In the genomic region with DNA sequence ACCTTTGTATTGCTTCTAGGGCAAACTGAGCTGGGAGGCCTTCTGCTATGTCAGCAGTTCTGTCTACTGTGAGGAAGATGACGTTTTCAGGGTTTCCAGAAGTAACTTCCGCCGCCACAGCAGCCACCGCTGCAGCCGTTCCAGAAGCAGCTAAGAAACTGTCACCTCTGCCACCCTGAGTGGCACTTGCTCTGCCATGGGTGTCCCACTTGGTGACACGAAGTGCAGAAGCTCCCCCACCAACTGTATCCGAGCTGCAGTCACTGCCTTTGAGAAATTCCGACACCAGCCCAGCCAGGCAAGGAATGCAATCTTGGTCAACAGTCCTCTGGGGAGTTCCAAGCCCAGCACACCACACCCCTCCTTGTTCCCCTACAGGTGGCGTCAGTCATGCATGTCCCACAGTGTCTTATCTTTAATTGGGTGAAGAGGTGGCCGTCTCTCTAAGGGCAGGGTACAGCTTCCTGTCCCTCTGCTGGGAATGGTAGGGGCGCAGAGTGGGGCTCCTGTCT, we compare ENCODE assay signal across 10 mouse cellular contexts. TPM values are rescaled to one million over a fixed set of nuclear protein-coding genes. Genes with fewer than 3 reads are reported as not detected.
DNase-seq lines count a peak whose midpoint lies in the region; ATAC-seq lines count a peak whose summit lies in the region.
"Had no signal": no experiment of that assay in that cellular context is flagged by ENCODE, and none has a peak within 500 bp of the region (broad histone marks: within the 10 kb centered on the region; RNA-seq: fewer than 3 reads in every experiment).

No protein-coding gene starts in this region.

- no peak overlapping the region for H3K4me3 ChIP-seq in kidney, embryonic 15.5 days (replicated peaks)
- no peak overlapping the region for H3K4me3 ChIP-seq in embryonic facial prominence, embryonic 14.5 days (ENCODE audit: low read depth, low read length)
- no peak overlapping the region for H3K4me3 ChIP-seq in limb, embryonic 10.5 days
- H3K4me3 ChIP-seq: hindbrain, embryonic 15.5 days had no signal

- ATAC-seq in kidney, embryonic 15.5 days (replicated peaks; ENCODE audit: low FRiP score) = peak; percentile 66; the same call in 1 of the 2 replicates
- ATAC-seq in embryonic facial prominence, embryonic 14.5 days (ENCODE audit: low read depth) = peak; percentile 47; the same call in 1 of the 2 replicates

- no peaks in the 10 kb centered on the region for H3K36me3 ChIP-seq in kidney, embryonic 15.5 days
- H3K36me3 ChIP-seq in embryonic facial prominence, embryonic 14.5 days (ENCODE audit: control insufficient read depth, insufficient read depth, low read length) = no peaks in the 10 kb centered on the region
- no peaks in the 10 kb centered on the region for H3K36me3 ChIP-seq in limb, embryonic 10.5 days
- H3K36me3 ChIP-seq: hindbrain, embryonic 15.5 days had no signal

- WGBS in kidney, embryonic 15.5 days = 24% methylated on average over 11 of the region's 11 CpGs
- WGBS in embryonic facial prominence, embryonic 14.5 days = 33% methylated on average over 11 of the region's 11 CpGs
- 53% methylated on average over 11 of the region's 11 CpGs for WGBS in limb, embryonic 10.5 days

- H3K9ac ChIP-seq in kidney, embryonic 15.5 days = no peak overlapping the region
- no peak overlapping the region for H3K9ac ChIP-seq in embryonic facial prominence, embryonic 14.5 days (ENCODE audit: low read depth, low read length)
- H3K9ac ChIP-seq: hindbrain, embryonic 15.5 days had no signal

- H3K9me3 ChIP-seq in kidney, embryonic 15.5 days (replicated peaks) = no peaks in the 10 kb centered on the region
- no peaks in the 10 kb centered on the region for H3K9me3 ChIP-seq in embryonic facial prominence, embryonic 14.5 days (ENCODE audit: control insufficient read depth, low read length)
- H3K9me3 ChIP-seq in limb, embryonic 10.5 days (replicated peaks) = no peaks in the 10 kb centered on the region
- H3K9me3 ChIP-seq: hindbrain, embryonic 15.5 days had no signal

- DNase-seq in kidney, adult 18-20 months = no peak
- no peak for DNase-seq in embryonic facial prominence, embryonic 14.5 days (ENCODE audit: low spot score)
- peak; percentile 28 for DNase-seq in limb, embryonic 10.5 days (ENCODE audit: low spot score)
- DNase-seq in thymus, postnatal 0 days (ENCODE audit: low spot score) = peak; percentile 63
- DNase-seq in left cerebral cortex, adult 8-10 months (ENCODE audit: low spot score in 2 of 2) = no peak
- DNase-seq in right cerebral cortex, postnatal 36 days (ENCODE audit: low spot score in 2 of 2) = no peak
- no peak for DNase-seq in cerebellum, adult 11 months
- DNase-seq: cerebellum, adult 8-10 months had no signal

- H3K27me3 ChIP-seq in kidney, embryonic 15.5 days = no peaks in the 10 kb centered on the region
- H3K27me3 ChIP-seq in embryonic facial prominence, embryonic 14.5 days (replicated peaks; ENCODE audit: control insufficient read depth, insufficient read depth, low read length) = no peaks in the 10 kb centered on the region
- H3K27me3 ChIP-seq in limb, embryonic 10.5 days (ENCODE audit: low read depth, poor library complexity, severe bottlenecking) = no peaks in the 10 kb centered on the region

- H3K4me1 ChIP-seq in kidney, embryonic 15.5 days = peaks cover 15% of the 10 kb centered on the region
- peaks cover 13% of the 10 kb centered on the region; the same call in 1 of the 2 replicates for H3K4me1 ChIP-seq in embryonic facial prominence, embryonic 14.5 days (ENCODE audit: control insufficient read depth, insufficient read depth, low read length)
- peaks cover 20% of the 10 kb centered on the region for H3K4me1 ChIP-seq in limb, embryonic 10.5 days
- H3K4me1 ChIP-seq: hindbrain, embryonic 15.5 days had no signal

- H3K27ac ChIP-seq in kidney, embryonic 15.5 days = no peak overlapping the region
- no peak overlapping the region for H3K27ac ChIP-seq in embryonic facial prominence, embryonic 14.5 days (replicated peaks; ENCODE audit: low read depth, low read length)
- peak overlapping the region; percentile 30; the same call in 1 of the 2 replicates for H3K27ac ChIP-seq in limb, embryonic 10.5 days
- H3K27ac ChIP-seq: hindbrain, embryonic 15.5 days had no signal

- peak overlapping the region; percentile 32 for H3K4me2 ChIP-seq in kidney, embryonic 15.5 days
- peak overlapping the region; percentile 5; the same call in 1 of the 2 replicates for H3K4me2 ChIP-seq in embryonic facial prominence, embryonic 14.5 days (ENCODE audit: low read depth, low read length)
- H3K4me2 ChIP-seq: hindbrain, embryonic 15.5 days had no signal

RNA-seq across cellular contexts. Expression of a gene that starts 14.0 kb away (rescaled TPM):
- 15.8 and 19.8 TPM in 2 replicates for polyA plus RNA-seq in kidney, embryonic 15.5 days (2015; fragmentation: Nextera tagmentation; extraction: Ambion mirVana)
- 35.6 and 36.5 TPM in 2 replicates for polyA plus RNA-seq in embryonic facial prominence, embryonic 14.5 days (2014; fragmentation: Nextera tagmentation; extraction: Ambion mirVana)
- 12.1 and 13.6 TPM in 2 replicates for polyA plus RNA-seq in limb, embryonic 10.5 days (2016; fragmentation: Nextera tagmentation; extraction: Ambion mirVana)
- polyA plus RNA-seq in thymus, postnatal 0 days (2015; fragmentation: Nextera tagmentation; extraction: Ambion mirVana) = 10.1 and 11.5 TPM in 2 replicates
- 10 to 100 TPM; 14.7 to 18.7 (median 16.0) TPM for total RNA-seq in left cerebral cortex, adult 8-10 months (2022)

RNA-seq across cellular contexts. Expression of a gene that starts 27.6 kb away (rescaled TPM):
- 1.7 and 2.0 TPM in 2 replicates for polyA plus RNA-seq in kidney, embryonic 15.5 days (2015; fragmentation: Nextera tagmentation; extraction: Ambion mirVana)
- 4.2 and 5.0 TPM in 2 replicates for polyA plus RNA-seq in embryonic facial prominence, embryonic 14.5 days (2014; fragmentation: Nextera tagmentation; extraction: Ambion mirVana)
- polyA plus RNA-seq in limb, embryonic 10.5 days (2016; fragmentation: Nextera tagmentation; extraction: Ambion mirVana) = 0.73 and 1.3 TPM in 2 replicates
- 2.7 and 3.5 TPM in 2 replicates for polyA plus RNA-seq in thymus, postnatal 0 days (2015; fragmentation: Nextera tagmentation; extraction: Ambion mirVana)
- 10 to 100 TPM; 11.3 to 13.8 (median 13.1) TPM for total RNA-seq in left cerebral cortex, adult 8-10 months (2022)

Comparison
In these comparisons a context has a peak if more than half of its experiments do, and no peak if none do; other contexts are left out.
1. DNase-seq: peak in limb, embryonic 10.5 days (single experiment) and thymus, postnatal 0 days (single experiment); none in kidney, adult 18-20 months (single experiment), embryonic facial prominence, embryonic 14.5 days (single experiment), left cerebral cortex, adult 8-10 months (0 of 2), right cerebral cortex, postnatal 36 days (0 of 2) and cerebellum, adult 11 months (single experiment).